Mouse (Mus musculus): ENCODE measurements around the gene Fam221a.

DNA sequence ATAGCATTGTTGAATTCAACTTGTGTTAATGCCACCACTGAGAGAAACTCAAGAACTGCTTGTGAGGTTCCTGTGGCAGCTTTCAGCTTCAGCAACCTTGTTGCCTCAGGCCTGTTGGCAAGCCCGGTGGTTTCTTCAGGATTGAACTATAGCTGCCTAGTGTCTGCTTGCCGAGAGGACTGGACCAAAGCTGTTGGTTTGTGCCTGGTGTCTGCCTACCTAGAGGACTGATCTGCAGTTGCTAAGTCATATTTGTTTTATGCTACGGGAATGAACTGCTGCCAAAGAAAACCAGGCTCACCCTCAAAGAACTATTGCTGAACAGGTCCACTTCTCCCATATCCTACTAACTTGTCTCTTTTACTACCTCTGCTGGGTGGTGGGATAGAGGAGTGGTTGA, 40.7 kb upstream of the Fam221a start:
- TF ChIP-seq POLR2A (IDR thresholded peaks at IDR 0.05; ENCODE audit: extremely low read depth, insufficient read depth, low read length): no peak
- no peak for TF ChIP-seq CTCF (IDR thresholded peaks at IDR 0.05; ENCODE audit: low read depth, low read length)
